Mouse (Mus musculus) heart, embryonic 10.5 days (tissue): ENCODE data around the gene Pemt. TPM values are rescaled to one million over a fixed set of nuclear protein-coding genes. Genes with fewer than 3 reads are reported as not detected.

Experiments used
- DNase-seq: peaks from one replicate; pipeline ENCODE4 v3.0.0-alpha.2; 2017; ENCODE audit warnings: low spot score
- H3K27ac ChIP-seq: fragments of 300-500 bp; sonication (generic); 2 replicates; pipeline ENCODE4 v1.5.1; 2016; ENCODE audit warnings: mild to moderate bottlenecking
- H3K27me3 ChIP-seq: fragments of 300-500 bp; sonication (generic); 2 replicates; pipeline ENCODE4 v1.6.1; 2016; ENCODE audit warnings: mild to moderate bottlenecking; ENCODE audit not compliant: poor library complexity, insufficient read depth, severe bottlenecking
- H3K36me3 ChIP-seq: fragments of 300-500 bp; sonication (generic); 2 replicates; pipeline ENCODE4 v1.6.1; 2016; ENCODE audit warnings: mild to moderate bottlenecking, moderate library complexity
- H3K4me1 ChIP-seq: fragments of 300-500 bp; sonication (generic); 2 replicates; pipeline ENCODE4 v1.6.1; 2016; ENCODE audit warnings: mild to moderate bottlenecking
- H3K4me3 ChIP-seq: fragments of 300-500 bp; sonication (generic); 2 replicates; pipeline ENCODE4 v1.5.1; 2016; ENCODE audit warnings: mild to moderate bottlenecking, moderate library complexity
- H3K9me3 ChIP-seq: fragments of 300-500 bp; sonication (generic); 2 replicates; pipeline ENCODE4 v1.6.1; 2016; ENCODE audit warnings: mild to moderate bottlenecking, moderate library complexity
- WGBS: fragments of 180-500 bp; shearing (Covaris S2); methylation state at CpG from one replicate; pipeline ENCODE4 v1.1.7; 2016; 5-methylcytosine and 5-hydroxymethylcytosine counted together
- polyA plus RNA-seq: library from polyadenylated mRNA; unstranded; fragments of >200 nt; fragmentation: Nextera tagmentation; extraction: Ambion mirVana; gene quantifications from 2 replicates; pipeline ENCODE4 v1.2.1, GENCODE M21; 2016

Gene Pemt
- polyA plus RNA-seq, 1 experiment from 2014 or later: 11.6 TPM

GRCm38 (mm10) chr11:60011516-60011915, 34.8 kb downstream of the Pemt start:
- Histone ChIP-seq H3K9me3 (no peaks in the 10 kb centered on the region), H3K27ac (no peak overlapping the region), H3K4me1 (peaks cover 17% of the 10 kb centered on the region), H3K36me3 (no peaks in the 10 kb centered on the region), H3K27me3 (no peaks in the 10 kb centered on the region; the same call in 1 of the 2 replicates), H3K4me3 (no peak overlapping the region)
- no peak for DNase-seq
- WGBS: 82% methylated on average over 3 of the region's 3 CpGs

- Histone ChIP-seq H3K27ac (no peak overlapping the region), H3K4me1 (peaks cover 5% of the 10 kb centered on the region; the same call in 1 of the 2 replicates), H3K27me3 (no peaks in the 10 kb centered on the region; the same call in 1 of the 2 replicates), H3K9me3 (no peaks in the 10 kb centered on the region), H3K4me3 (no peak overlapping the region), H3K36me3 (no peaks in the 10 kb centered on the region)
- WGBS: 69% methylated on average over 3 of the region's 3 CpGs
- DNase-seq: no peak
Observed at GRCm38 (mm10) chr11:60009451-60009850, 36.8 kb downstream of the Pemt start.

GRCm38 (mm10) chr11:60005866-60006265, 40.4 kb downstream of the Pemt start:
- Histone ChIP-seq H3K27me3 (no peaks in the 10 kb centered on the region; the same call in 1 of the 2 replicates), H3K9me3 (no peaks in the 10 kb centered on the region), H3K4me1 (peaks cover 5% of the 10 kb centered on the region; the same call in 1 of the 2 replicates), H3K4me3 (no peak overlapping the region), H3K36me3 (no peaks in the 10 kb centered on the region), H3K27ac (no peak overlapping the region)
- 66% methylated on average over 3 of the region's 3 CpGs for WGBS
- DNase-seq: no peak

- no peak for DNase-seq
- Histone ChIP-seq H3K27me3 (no peaks in the 10 kb centered on the region; the same call in 1 of the 2 replicates), H3K27ac (no peak overlapping the region), H3K4me3 (no peak overlapping the region), H3K36me3 (no peaks in the 10 kb centered on the region), H3K4me1 (peaks cover 5% of the 10 kb centered on the region; the same call in 1 of the 2 replicates), H3K9me3 (no peaks in the 10 kb centered on the region)
- 73% methylated on average over 6 of the region's 6 CpGs for WGBS
Observed at GRCm38 (mm10) chr11:60004716-60005115, 41.6 kb downstream of the Pemt start.

- no peak overlapping the region for H3K27ac ChIP-seq
- no peaks in the 10 kb centered on the region for H3K9me3 ChIP-seq
- DNase-seq: no peak
- no peak overlapping the region for H3K4me3 ChIP-seq
- H3K4me1 ChIP-seq: peaks cover 5% of the 10 kb centered on the region; the same call in 1 of the 2 replicates
- no peaks in the 10 kb centered on the region; the same call in 1 of the 2 replicates for H3K27me3 ChIP-seq
- WGBS: 80% methylated on average over 8 of the region's 8 CpGs
- H3K36me3 ChIP-seq: no peaks in the 10 kb centered on the region
Observed at GRCm38 (mm10) chr11:60003811-60004210, 42.5 kb downstream of the Pemt start.

- Histone ChIP-seq H3K27ac (0 out of 2 replicates have a peak overlapping the region, but pooled peaks have one; percentile 11), H3K4me1 (peaks cover 14% of the 10 kb centered on the region), H3K9me3 (no peaks in the 10 kb centered on the region), H3K27me3 (no peaks in the 10 kb centered on the region), H3K4me3 (no peak overlapping the region), H3K36me3 (no peaks in the 10 kb centered on the region)
- WGBS: 75% methylated on average over 5 of the region's 5 CpGs
- no peak for DNase-seq
Observed at GRCm38 (mm10) chr11:60001231-60001980, 44.9 kb downstream of the Pemt start.

GRCm38 (mm10) chr11:59994318-59994717, 52.0 kb downstream of the Pemt start:
- Histone ChIP-seq H3K9me3 (no peaks in the 10 kb centered on the region), H3K27me3 (no peaks in the 10 kb centered on the region), H3K4me3 (no peak overlapping the region), H3K36me3 (no peaks in the 10 kb centered on the region), H3K4me1 (peaks cover 49% of the 10 kb centered on the region), H3K27ac (peak overlapping the region; percentile 81)
- DNase-seq: no peak
- 28% methylated on average over 9 of the region's 9 CpGs for WGBS

- H3K36me3 ChIP-seq: no peaks in the 10 kb centered on the region
- H3K4me3 ChIP-seq: no peak overlapping the region
- 34% methylated on average over 8 of the region's 8 CpGs for WGBS
- H3K4me1 ChIP-seq: peaks cover 40% of the 10 kb centered on the region
- H3K27ac ChIP-seq: peak overlapping the region; percentile 67
- DNase-seq: no peak
- no peaks in the 10 kb centered on the region for H3K27me3 ChIP-seq
- no peaks in the 10 kb centered on the region for H3K9me3 ChIP-seq
Observed at GRCm38 (mm10) chr11:59991365-59991764, 54.9 kb downstream of the Pemt start.

GRCm38 (mm10) chr11:59989406-59989805, 56.9 kb downstream of the Pemt start:
- no peaks in the 10 kb centered on the region for H3K9me3 ChIP-seq
- WGBS: 76% methylated on average over 1 of the region's 1 CpGs
- H3K27ac ChIP-seq: no peak overlapping the region
- H3K27me3 ChIP-seq: no peaks in the 10 kb centered on the region
- no peaks in the 10 kb centered on the region for H3K36me3 ChIP-seq
- H3K4me3 ChIP-seq: no peak overlapping the region
- no peak for DNase-seq
- peaks cover 23% of the 10 kb centered on the region for H3K4me1 ChIP-seq

- no peak for DNase-seq
- 70% methylated on average over 5 of the region's 5 CpGs for WGBS
- H3K9me3 ChIP-seq: no peaks in the 10 kb centered on the region
- no peak overlapping the region for H3K4me3 ChIP-seq
- peaks cover 7% of the 10 kb centered on the region for H3K27me3 ChIP-seq
- no peaks in the 10 kb centered on the region for H3K36me3 ChIP-seq
- no peak overlapping the region for H3K27ac ChIP-seq
- H3K4me1 ChIP-seq: peaks cover 29% of the 10 kb centered on the region
Observed at GRCm38 (mm10) chr11:59977831-59978230, 68.5 kb downstream of the Pemt start.

GRCm38 (mm10) chr11:59975241-59975640, 71.0 kb downstream of the Pemt start:
- Histone ChIP-seq H3K4me3 (no peak overlapping the region), H3K9me3 (no peaks in the 10 kb centered on the region), H3K27ac (no peak overlapping the region), H3K4me1 (peaks cover 51% of the 10 kb centered on the region), H3K36me3 (no peaks in the 10 kb centered on the region), H3K27me3 (peaks cover 7% of the 10 kb centered on the region)
- no peak for DNase-seq
- 56% methylated on average over 10 of the region's 10 CpGs for WGBS

- Histone ChIP-seq H3K27me3 (no peaks in the 10 kb centered on the region; the same call in none of the 2 replicates), H3K9me3 (no peaks in the 10 kb centered on the region), H3K36me3 (no peaks in the 10 kb centered on the region), H3K4me1 (peaks cover 54% of the 10 kb centered on the region), H3K27ac (peak overlapping the region; percentile 80; the same call in 1 of the 2 replicates), H3K4me3 (no peak overlapping the region)
- no peak for DNase-seq
- 83% methylated on average over 5 of the region's 5 CpGs for WGBS
Observed at GRCm38 (mm10) chr11:59973389-59973788, 72.9 kb downstream of the Pemt start.

- Histone ChIP-seq H3K4me1 (peaks cover 54% of the 10 kb centered on the region), H3K27ac (peak overlapping the region; percentile 80), H3K27me3 (no peaks in the 10 kb centered on the region; the same call in none of the 2 replicates), H3K9me3 (no peaks in the 10 kb centered on the region), H3K36me3 (no peaks in the 10 kb centered on the region), H3K4me3 (no peak overlapping the region)
- no peak for DNase-seq
- 23% methylated on average over 2 of the region's 2 CpGs for WGBS
Observed at GRCm38 (mm10) chr11:59971691-59972090, 74.6 kb downstream of the Pemt start.
